Mouse (Mus musculus) neural tube, embryonic 15.5 days (tissue): ENCODE measurements around the gene Evl. TPM values are rescaled to one million over a fixed set of nuclear protein-coding genes. Genes with fewer than 3 reads are reported as not detected.

Experiments
- ATAC-seq: fragments of 200-750 bp; cut with Nextera tagmentation; 2 replicates; pipeline ENCODE4 v1.8.0; 2017; ENCODE audit warnings: mild to moderate bottlenecking, moderate TSS enrichment, moderate library complexity; ENCODE audit not compliant: low FRiP score
- H3K27ac ChIP-seq: fragments of 300-500 bp; sonication (generic); replicated peaks from 2 replicates; pipeline ENCODE4 v1.5.1; 2015; ENCODE audit warnings: mild to moderate bottlenecking, inconsistent platforms
- H3K27me3 ChIP-seq: fragments of 300-500 bp; sonication (generic); replicated peaks from 2 replicates; pipeline ENCODE4 v1.6.1; 2015; ENCODE audit warnings: inconsistent platforms
- H3K36me3 ChIP-seq: fragments of 300-500 bp; sonication (generic); 2 replicates; pipeline ENCODE4 v1.6.1; 2015; ENCODE audit warnings: inconsistent platforms
- H3K4me1 ChIP-seq: fragments of 300-500 bp; sonication (generic); 2 replicates; pipeline ENCODE4 v1.6.1; 2015; ENCODE audit warnings: inconsistent platforms
- H3K4me2 ChIP-seq: fragments of 300-500 bp; sonication (generic); 2 replicates; pipeline ENCODE4 v1.6.1; 2015; ENCODE audit warnings: inconsistent platforms, mild to moderate bottlenecking, moderate library complexity
- H3K4me3 ChIP-seq: fragments of 300-500 bp; sonication (generic); replicated peaks from 2 replicates; pipeline ENCODE4 v1.5.1; 2015; ENCODE audit warnings: mild to moderate bottlenecking, inconsistent platforms
- H3K9ac ChIP-seq: fragments of 300-500 bp; sonication (generic); replicated peaks from 2 replicates; pipeline ENCODE4 v1.6.1; 2015; ENCODE audit warnings: mild to moderate bottlenecking, inconsistent platforms
- H3K9me3 ChIP-seq: fragments of 300-500 bp; sonication (generic); replicated peaks from 2 replicates; pipeline ENCODE4 v1.6.1; 2016; ENCODE audit warnings: inconsistent platforms
- WGBS: fragments of 180-500 bp; shearing (Covaris S2); methylation state at CpG from one replicate; pipeline ENCODE4 v1.1.7; 2015; ENCODE audit warnings: mixed read lengths; 5-methylcytosine and 5-hydroxymethylcytosine counted together
- polyA plus RNA-seq: library from polyadenylated mRNA; unstranded; fragments of >200 nt; fragmentation: Nextera tagmentation; extraction: Ambion mirVana; gene quantifications from 2 replicates; pipeline ENCODE4 v1.2.1, GENCODE M21; 2015

Gene Evl
- polyA plus RNA-seq, 1 experiment from 2014 or later = 226 TPM

DNA sequence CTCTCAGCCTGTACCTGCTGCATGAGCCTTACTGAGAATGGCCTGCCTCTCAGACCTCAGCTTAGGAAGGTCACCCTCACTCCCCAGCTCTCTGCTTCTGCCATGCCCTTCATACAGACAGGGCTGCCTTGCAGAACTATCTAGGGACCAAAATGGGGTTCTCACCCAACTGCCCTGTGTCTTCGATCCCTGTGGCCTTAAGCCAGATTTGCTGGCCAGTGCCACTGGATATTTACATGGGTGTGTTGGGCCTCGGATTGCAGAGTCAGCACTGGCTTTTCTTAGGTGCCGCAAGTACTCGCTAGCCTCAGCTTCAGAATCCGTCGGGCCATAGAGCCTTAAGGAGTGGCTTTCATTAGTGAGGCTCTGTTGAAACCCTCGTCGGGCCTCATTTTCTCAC lies 126.3 kb downstream of the Evl start:
- Histone ChIP-seq H3K4me2 (no peak overlapping the region), H3K36me3 (peaks cover 75% of the 10 kb centered on the region), H3K4me3 (no peak overlapping the region), H3K9me3 (no peaks in the 10 kb centered on the region), H3K9ac (no peak overlapping the region), H3K27me3 (no peaks in the 10 kb centered on the region), H3K4me1 (no peaks in the 10 kb centered on the region), H3K27ac (no peak overlapping the region)
- no peak for ATAC-seq
- 95% methylated on average over 8 of the region's 8 CpGs for WGBS

DNA sequence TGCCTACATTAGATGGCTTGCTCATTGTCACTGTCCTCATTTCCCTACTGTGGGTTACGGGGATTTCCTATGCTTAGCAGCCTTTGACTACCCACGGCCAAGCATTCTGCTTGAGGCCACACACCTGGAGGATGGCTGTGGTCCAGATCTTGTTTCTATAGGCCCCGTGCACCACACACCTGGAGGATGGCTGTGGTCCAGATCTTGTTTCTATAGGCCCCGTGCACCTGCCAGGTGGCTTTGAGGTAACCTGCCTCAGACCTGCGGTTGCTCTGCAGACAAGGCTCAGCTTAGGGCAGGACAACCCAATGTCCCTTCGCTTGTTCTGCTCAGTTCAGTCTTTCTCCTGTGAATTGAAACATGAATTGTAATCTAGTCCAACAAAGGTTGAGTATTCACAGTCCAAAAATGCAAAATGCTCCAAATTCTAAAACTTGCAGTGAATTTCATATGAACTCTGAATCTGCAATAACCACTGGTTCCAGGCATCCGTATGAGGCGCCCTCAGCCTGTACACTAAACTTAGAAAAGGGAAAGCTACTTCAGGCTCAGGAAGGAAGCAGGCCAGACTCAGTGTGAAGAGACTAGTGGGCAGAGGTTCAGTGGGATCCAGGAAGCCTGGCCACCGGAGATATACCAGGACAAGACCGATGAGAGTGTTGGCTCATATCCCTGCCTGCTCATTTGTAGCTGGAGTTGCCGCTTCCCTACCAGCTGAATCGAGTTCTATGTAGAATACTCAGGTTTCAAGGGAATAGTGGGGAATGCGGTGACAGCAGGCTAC lies 127.9 kb downstream of the Evl start:
- no peak overlapping the region for H3K9ac ChIP-seq
- H3K27ac ChIP-seq = no peak overlapping the region
- WGBS = 88% methylated on average over 13 of the region's 13 CpGs
- no peak for ATAC-seq
- no peaks in the 10 kb centered on the region for H3K9me3 ChIP-seq
- H3K4me3 ChIP-seq = no peak overlapping the region
- H3K4me2 ChIP-seq = no peak overlapping the region
- peaks cover 74% of the 10 kb centered on the region for H3K36me3 ChIP-seq
- H3K4me1 ChIP-seq = no peaks in the 10 kb centered on the region
- H3K27me3 ChIP-seq = no peaks in the 10 kb centered on the region

DNA sequence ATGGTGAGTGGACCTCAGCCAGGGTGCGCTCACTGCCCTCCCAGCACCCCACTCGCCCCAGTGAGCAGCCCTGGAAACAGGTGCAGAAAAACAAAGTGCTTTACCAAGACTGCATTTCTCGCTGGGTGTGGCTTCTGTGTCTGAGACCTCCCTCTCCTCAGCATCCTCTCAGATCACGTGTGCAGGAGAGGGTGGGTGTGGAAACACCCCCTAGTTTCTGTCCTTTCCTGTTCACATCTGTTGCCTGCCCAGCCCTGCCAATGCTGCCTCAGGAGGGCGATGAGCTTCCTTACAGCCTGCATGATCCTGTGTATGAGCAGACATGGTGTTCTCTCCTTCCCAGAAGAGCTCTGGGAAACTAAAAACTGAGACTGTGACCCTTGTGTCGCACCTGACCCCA lies 131.9 kb downstream of the Evl start:
- no peak overlapping the region for H3K4me2 ChIP-seq
- H3K4me1 ChIP-seq = no peaks in the 10 kb centered on the region
- H3K9me3 ChIP-seq = no peaks in the 10 kb centered on the region
- WGBS = 79% methylated on average over 6 of the region's 6 CpGs
- no peak overlapping the region for H3K4me3 ChIP-seq
- no peaks in the 10 kb centered on the region for H3K27me3 ChIP-seq
- H3K27ac ChIP-seq = no peak overlapping the region
- peaks cover 41% of the 10 kb centered on the region for H3K36me3 ChIP-seq
- ATAC-seq = no peak
- no peak overlapping the region for H3K9ac ChIP-seq

DNA sequence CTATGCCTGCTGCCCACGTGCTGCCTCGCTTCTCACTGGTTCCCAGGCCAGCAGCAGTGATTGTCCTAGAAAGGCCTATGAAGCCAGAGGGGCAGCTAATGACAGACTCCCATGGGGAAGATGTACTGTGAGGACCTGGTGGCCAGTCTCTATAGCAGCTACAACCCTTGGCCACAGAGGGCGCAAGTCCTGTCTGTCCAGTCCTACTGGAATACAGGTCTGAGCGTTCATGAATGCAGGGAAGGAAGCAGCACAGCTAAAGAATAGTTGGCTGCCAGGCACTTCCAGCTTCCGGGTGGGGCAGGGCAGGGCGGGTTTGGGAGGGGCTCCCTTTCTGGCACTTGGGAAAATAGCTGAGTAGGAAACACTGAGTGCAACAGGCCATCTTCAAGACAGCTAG lies 132.4 kb downstream of the Evl start:
- H3K27ac ChIP-seq = no peak overlapping the region
- no peak overlapping the region for H3K4me3 ChIP-seq
- no peak for ATAC-seq
- 82% methylated on average over 6 of the region's 6 CpGs for WGBS
- no peak overlapping the region for H3K4me2 ChIP-seq
- H3K27me3 ChIP-seq = no peaks in the 10 kb centered on the region
- H3K4me1 ChIP-seq = no peaks in the 10 kb centered on the region
- no peaks in the 10 kb centered on the region for H3K9me3 ChIP-seq
- H3K9ac ChIP-seq = no peak overlapping the region
- H3K36me3 ChIP-seq = peaks cover 36% of the 10 kb centered on the region

DNA sequence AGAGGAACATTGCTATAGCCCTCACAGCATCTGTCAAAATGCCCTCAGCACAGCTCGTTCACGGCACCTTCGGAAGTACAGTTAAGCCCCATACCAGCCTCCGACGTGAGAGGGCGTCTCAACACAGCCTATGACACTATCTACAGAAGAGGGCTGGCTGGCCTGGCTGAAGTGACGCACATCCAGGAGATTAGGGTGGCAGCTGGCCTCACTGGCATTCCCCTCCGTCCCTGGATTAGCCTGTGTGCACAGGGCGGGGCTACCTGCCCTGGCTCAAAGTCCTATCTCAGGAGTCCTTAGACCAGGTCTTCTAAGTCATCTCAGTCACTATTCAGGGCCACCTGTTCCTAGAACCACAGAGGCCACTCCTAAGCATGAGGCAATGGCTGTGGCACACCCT lies 134.6 kb downstream of the Evl start:
- Histone ChIP-seq H3K27me3 (no peaks in the 10 kb centered on the region), H3K4me1 (no peaks in the 10 kb centered on the region), H3K27ac (no peak overlapping the region), H3K9me3 (no peaks in the 10 kb centered on the region), H3K4me3 (no peak overlapping the region), H3K4me2 (no peak overlapping the region), H3K36me3 (peaks cover 17% of the 10 kb centered on the region), H3K9ac (no peak overlapping the region)
- WGBS = 93% methylated on average over 9 of the region's 9 CpGs
- ATAC-seq = no peak

DNA sequence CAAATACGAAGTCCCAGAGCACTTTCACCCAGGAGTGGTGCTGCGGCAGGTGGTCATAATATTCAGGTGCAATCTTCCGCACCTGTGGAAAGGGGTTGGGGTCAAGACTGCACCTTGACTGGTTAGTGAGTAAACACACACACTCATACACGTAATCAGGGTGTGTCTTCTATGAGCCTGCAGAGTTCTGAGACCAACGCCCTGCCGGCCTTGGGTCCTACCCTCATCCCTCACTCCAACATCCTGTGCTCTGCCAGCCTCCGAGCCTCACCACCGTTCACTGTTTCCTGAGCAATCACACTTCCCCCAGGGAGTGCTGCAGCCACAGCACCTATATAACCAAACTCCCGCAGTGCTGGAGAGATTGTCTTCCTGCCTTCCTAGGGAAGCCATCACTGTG lies 136.0 kb downstream of the Evl start:
- H3K4me2 ChIP-seq = no peak overlapping the region
- no peak overlapping the region for H3K27ac ChIP-seq
- peaks cover 14% of the 10 kb centered on the region for H3K36me3 ChIP-seq
- no peak overlapping the region for H3K4me3 ChIP-seq
- no peaks in the 10 kb centered on the region for H3K9me3 ChIP-seq
- H3K4me1 ChIP-seq = no peaks in the 10 kb centered on the region
- H3K9ac ChIP-seq = no peak overlapping the region
- H3K27me3 ChIP-seq = no peaks in the 10 kb centered on the region
- 72% methylated on average over 9 of the region's 9 CpGs for WGBS
- ATAC-seq = no peak

DNA sequence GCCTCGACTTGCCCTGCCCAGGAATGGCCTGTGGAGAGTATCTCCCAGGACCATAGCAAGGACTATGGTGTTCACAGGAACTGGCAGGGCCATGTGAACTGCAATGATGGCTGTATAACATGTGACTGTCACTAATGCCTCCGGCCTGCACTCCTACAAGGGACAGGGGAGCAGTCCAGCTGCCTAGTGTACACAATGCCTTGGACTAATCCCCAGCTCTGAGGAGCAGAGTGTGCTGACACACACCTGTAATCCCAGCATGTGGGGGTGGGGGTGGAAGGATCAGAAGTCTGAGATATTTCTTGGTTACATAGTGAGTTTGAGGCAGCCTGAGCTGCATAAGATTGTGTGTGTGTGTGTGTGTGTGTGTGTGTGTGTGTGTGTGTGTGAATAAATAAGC lies 139.1 kb downstream of the Evl start:
- Histone ChIP-seq H3K27ac (no peak overlapping the region), H3K4me3 (no peak overlapping the region), H3K36me3 (no peaks in the 10 kb centered on the region; the same call in 1 of the 2 replicates), H3K9me3 (no peaks in the 10 kb centered on the region), H3K9ac (no peak overlapping the region), H3K4me2 (no peak overlapping the region), H3K4me1 (no peaks in the 10 kb centered on the region), H3K27me3 (no peaks in the 10 kb centered on the region)
- ATAC-seq = no peak
- WGBS = 69% methylated on average over 2 of the region's 2 CpGs

DNA sequence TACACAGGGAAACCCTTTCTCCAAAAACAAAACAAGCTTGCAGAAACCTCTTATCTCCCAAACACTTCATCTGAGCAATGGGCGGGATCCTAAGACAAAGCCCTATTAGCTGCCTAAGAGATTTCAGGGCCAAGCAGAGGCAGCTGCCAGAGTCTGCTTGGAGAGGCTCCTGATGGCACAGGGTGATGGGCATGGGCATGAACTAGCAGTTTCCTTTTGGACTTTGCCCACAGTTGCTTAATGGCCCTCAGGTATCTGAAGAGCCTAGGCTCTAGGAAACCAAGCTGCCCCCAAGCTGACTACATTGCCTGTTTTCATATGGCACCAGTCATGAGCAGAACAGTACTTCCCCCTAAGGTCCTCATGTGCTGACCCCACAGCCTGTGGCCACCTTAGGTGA lies 139.7 kb downstream of the Evl start:
- H3K4me2 ChIP-seq = no peak overlapping the region
- no peaks in the 10 kb centered on the region for H3K36me3 ChIP-seq
- H3K9ac ChIP-seq = no peak overlapping the region
- WGBS = 100% methylated on average over 1 of the region's 1 CpGs
- ATAC-seq = no peak
- H3K27ac ChIP-seq = no peak overlapping the region
- H3K4me3 ChIP-seq = no peak overlapping the region
- no peaks in the 10 kb centered on the region for H3K4me1 ChIP-seq
- H3K9me3 ChIP-seq = no peaks in the 10 kb centered on the region
- H3K27me3 ChIP-seq = no peaks in the 10 kb centered on the region

DNA sequence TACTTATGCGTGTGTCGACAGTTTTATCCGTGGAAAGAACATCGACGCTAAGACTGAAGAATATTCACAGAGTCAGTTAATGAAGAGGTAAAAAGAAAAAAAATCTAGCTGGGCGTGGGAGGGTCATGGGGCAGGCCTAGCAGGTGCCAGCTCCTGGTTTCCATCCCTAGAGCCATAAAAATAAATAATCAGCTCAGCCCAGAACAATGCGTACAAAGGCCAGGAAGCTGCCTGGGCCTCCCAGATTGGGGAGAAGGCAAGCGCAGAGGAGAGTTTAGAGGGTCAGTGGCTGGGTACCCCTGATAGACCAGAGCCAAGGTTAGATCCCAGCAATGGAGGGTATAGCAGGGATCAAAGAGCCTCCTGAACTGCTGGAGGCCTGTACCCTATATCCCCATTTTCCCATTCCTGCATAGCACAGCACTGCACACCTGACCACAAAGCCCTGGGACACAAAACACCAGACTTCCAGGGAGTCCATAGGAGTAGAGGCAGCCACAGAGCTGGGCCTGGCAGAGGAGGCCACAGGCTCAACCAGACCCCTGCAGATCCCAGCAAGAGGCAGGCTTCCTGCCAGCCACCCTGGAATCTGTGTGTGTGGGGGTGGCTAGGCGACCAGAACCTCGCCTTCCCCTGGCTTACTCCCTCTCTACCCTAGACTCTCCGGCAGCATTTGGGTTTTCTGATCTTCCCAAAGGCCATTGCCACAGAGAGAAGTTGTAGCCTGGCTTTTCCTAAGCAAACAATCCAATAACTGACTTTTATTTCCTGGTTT lies 144.4 kb downstream of the Evl start:
- H3K27ac ChIP-seq = no peak overlapping the region

DNA sequence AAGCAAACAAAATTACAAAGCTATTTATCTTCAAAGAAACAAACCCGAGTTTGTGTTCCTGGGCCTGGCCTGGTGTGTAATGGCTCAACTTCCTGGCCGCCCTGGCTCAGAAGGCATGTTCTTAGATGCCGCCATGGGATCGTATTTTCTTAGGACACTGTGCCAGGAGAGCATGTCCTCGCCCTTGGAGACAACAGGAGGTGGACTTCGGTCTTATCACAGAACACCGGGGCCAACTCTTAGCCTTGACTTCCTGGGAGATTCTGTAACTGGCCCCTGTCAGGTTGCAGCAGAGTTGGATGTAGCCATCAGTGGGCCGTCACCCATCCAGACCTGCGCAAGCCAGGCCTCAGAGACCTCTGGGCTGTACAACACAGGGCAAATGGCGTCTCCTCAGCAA lies 145.1 kb downstream of the Evl start:
- WGBS = 80% methylated on average over 10 of the region's 10 CpGs
- no peak for ATAC-seq

More for the DNA sequence above, 144.4 kb downstream of the Evl start:
- H3K9me3 ChIP-seq = no peaks in the 10 kb centered on the region
- no peak overlapping the region for H3K9ac ChIP-seq
- no peak overlapping the region for H3K4me3 ChIP-seq
- H3K4me1 ChIP-seq = peaks cover 11% of the 10 kb centered on the region
- no peak for ATAC-seq
- no peak overlapping the region for H3K4me2 ChIP-seq
- no peaks in the 10 kb centered on the region for H3K36me3 ChIP-seq
- WGBS = 64% methylated on average over 11 of the region's 11 CpGs
- H3K27me3 ChIP-seq = peaks cover 38% of the 10 kb centered on the region

DNA sequence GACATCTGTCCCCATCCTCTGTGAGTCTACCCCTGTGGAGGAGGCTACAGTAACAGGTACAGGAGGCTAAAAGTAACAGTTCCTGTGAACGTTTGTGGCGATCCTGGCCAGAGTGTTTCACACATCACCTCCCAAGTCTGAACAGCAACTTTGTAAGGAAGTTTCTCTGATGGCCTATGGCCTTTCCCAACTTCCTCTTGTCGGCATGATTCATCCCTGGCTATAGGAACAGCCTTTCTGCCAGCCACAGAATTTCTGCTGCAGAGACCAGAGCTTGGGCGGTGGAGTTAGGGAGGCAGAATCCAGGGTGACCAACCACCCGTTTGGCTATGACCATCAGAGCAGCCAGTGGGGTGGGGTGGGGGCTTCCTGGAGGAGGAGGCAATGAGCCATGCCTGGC lies 145.5 kb downstream of the Evl start:
- ATAC-seq = no peak
- Histone ChIP-seq H3K4me2 (no peak overlapping the region), H3K9ac (no peak overlapping the region), H3K27ac (no peak overlapping the region), H3K4me3 (no peak overlapping the region), H3K4me1 (peaks cover 11% of the 10 kb centered on the region), H3K36me3 (no peaks in the 10 kb centered on the region), H3K9me3 (no peaks in the 10 kb centered on the region), H3K27me3 (peaks cover 38% of the 10 kb centered on the region)
- 82% methylated on average over 5 of the region's 5 CpGs for WGBS

More for the DNA sequence above, 145.1 kb downstream of the Evl start:
- Histone ChIP-seq H3K9ac (no peak overlapping the region), H3K9me3 (no peaks in the 10 kb centered on the region), H3K4me2 (no peak overlapping the region), H3K27ac (no peak overlapping the region), H3K36me3 (no peaks in the 10 kb centered on the region), H3K27me3 (peaks cover 38% of the 10 kb centered on the region), H3K4me3 (no peak overlapping the region), H3K4me1 (peaks cover 11% of the 10 kb centered on the region)

DNA sequence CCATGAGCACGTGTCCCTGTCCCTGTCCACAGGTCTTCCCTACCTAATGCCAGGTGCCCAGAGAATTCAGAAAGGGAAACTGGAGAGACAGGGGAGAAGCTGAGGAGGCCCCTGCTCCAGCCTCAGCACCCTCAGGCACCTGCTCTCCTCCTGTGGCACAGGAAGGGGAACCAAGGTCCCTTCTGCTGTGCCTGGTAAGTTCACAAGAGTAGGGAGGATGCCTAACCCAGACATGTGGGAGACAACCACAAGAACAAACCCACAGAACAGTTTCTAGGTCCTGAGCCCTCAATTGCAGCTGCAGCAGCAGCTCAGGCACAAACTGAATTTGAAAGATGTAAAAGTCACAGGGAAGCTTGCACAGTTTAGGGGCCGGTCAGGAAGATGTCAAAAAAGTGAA lies 146.7 kb downstream of the Evl start:
- ATAC-seq = no peak
- Histone ChIP-seq H3K36me3 (no peaks in the 10 kb centered on the region), H3K9me3 (no peaks in the 10 kb centered on the region), H3K4me1 (peaks cover 11% of the 10 kb centered on the region), H3K4me2 (no peak overlapping the region), H3K9ac (no peak overlapping the region), H3K27me3 (peaks cover 41% of the 10 kb centered on the region), H3K4me3 (no peak overlapping the region), H3K27ac (no peak overlapping the region)
- WGBS = 76% methylated on average over 2 of the region's 2 CpGs
